Mouse (Mus musculus) kidney, embryonic 14.5 days (tissue): ENCODE measurements around the gene Cfdp1. TPM values are rescaled to one million over a fixed set of nuclear protein-coding genes. Genes with fewer than 3 reads are reported as not detected.

Experiments
- ATAC-seq: fragments of 200-750 bp; cut with Nextera tagmentation; 2 replicates; pipeline ENCODE4 v1.8.0; 2017; ENCODE audit warnings: moderate number of reproducible peaks, mild to moderate bottlenecking, moderate TSS enrichment, moderate library complexity; ENCODE audit not compliant: low FRiP score, low TSS enrichment
- H3K27ac ChIP-seq: fragments of 300-500 bp; sonication (generic); 2 replicates; pipeline ENCODE4 v1.5.1; 2014; ENCODE audit warnings: low read depth, mild to moderate bottlenecking, low read length, moderate library complexity, mixed read lengths
- H3K27me3 ChIP-seq: fragments of 300-500 bp; sonication (generic); 2 replicates; pipeline ENCODE4 v1.6.1; 2014; ENCODE audit warnings: mild to moderate bottlenecking, low read length; ENCODE audit not compliant: control insufficient read depth, insufficient read depth
- H3K36me3 ChIP-seq: fragments of 300-500 bp; sonication (generic); 2 replicates; pipeline ENCODE4 v1.6.1; 2014; ENCODE audit warnings: low read length, mixed read lengths; ENCODE audit not compliant: control insufficient read depth, insufficient read depth
- H3K4me1 ChIP-seq: fragments of 300-500 bp; sonication (generic); 2 replicates; pipeline ENCODE4 v1.6.1; 2014; ENCODE audit warnings: low read length, mixed read lengths; ENCODE audit not compliant: control insufficient read depth, insufficient read depth
- H3K4me2 ChIP-seq: fragments of 300-500 bp; sonication (generic); replicated peaks from 2 replicates; pipeline ENCODE4 v1.6.1; 2014; ENCODE audit warnings: low read depth, mild to moderate bottlenecking, low read length
- H3K4me3 ChIP-seq: fragments of 300-500 bp; sonication (generic); 2 replicates; pipeline ENCODE4 v1.5.1; 2014; ENCODE audit warnings: mild to moderate bottlenecking, low read length
- H3K9ac ChIP-seq: fragments of 300-500 bp; sonication (generic); 2 replicates; pipeline ENCODE4 v1.6.1; 2014; ENCODE audit warnings: low read depth, mild to moderate bottlenecking, low read length, moderate library complexity
- H3K9me3 ChIP-seq: fragments of 300-500 bp; sonication (generic); 2 replicates; pipeline ENCODE4 v1.6.1; 2016; ENCODE audit warnings: low read length; ENCODE audit not compliant: control insufficient read depth
- WGBS: fragments of 180-500 bp; shearing (Covaris S2); extraction: QIAGEN DNeasy Blood & Tissue Kit; methylation state at CpG from one replicate; pipeline ENCODE4 v1.1.7; 2014; 5-methylcytosine and 5-hydroxymethylcytosine counted together
- polyA plus RNA-seq: library from polyadenylated mRNA; unstranded; fragments of >200 nt; fragmentation: Nextera tagmentation; extraction: Ambion mirVana; gene quantifications from 2 replicates; pipeline ENCODE4 v1.2.1, GENCODE M21; 2014

The Cfdp1 gene
- polyA plus RNA-seq, 1 experiment from 2014 or later, result 221 TPM

GRCm38 (mm10) chr8:111818556-111818955, 35.5 kb downstream of the Cfdp1 start:
- H3K4me2 ChIP-seq, result no peak overlapping the region
- H3K4me1 ChIP-seq, result no peaks in the 10 kb centered on the region
- no peak overlapping the region for H3K27ac ChIP-seq
- no peak for ATAC-seq
- H3K36me3 ChIP-seq, result peaks cover 32% of the 10 kb centered on the region
- no peaks in the 10 kb centered on the region for H3K9me3 ChIP-seq
- H3K9ac ChIP-seq, result no peak overlapping the region
- H3K4me3 ChIP-seq, result no peak overlapping the region
- WGBS, result 94% methylated on average over 3 of the region's 3 CpGs
- no peaks in the 10 kb centered on the region for H3K27me3 ChIP-seq

DNA sequence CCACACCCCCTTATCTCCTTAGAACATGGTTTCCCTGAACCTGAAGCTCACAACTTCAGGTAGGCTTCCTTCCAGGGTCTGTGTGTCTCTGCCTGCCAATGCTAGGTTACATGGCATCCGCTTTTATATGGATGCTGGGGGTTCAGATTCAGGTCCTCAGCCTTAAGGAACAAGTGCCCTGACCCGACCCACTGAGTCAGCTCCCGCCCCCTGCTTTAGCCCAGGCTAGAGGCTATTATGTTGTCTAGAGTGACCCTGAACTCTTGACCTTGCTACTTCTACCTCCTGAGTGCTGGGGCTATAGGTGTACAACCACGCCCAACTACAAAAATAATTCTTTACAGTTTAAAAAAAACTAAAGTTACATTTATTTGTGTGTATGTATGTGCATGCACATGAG, 39.0 kb downstream of the Cfdp1 start:
- H3K27me3 ChIP-seq, result no peaks in the 10 kb centered on the region
- 95% methylated on average over 4 of the region's 4 CpGs for WGBS
- no peaks in the 10 kb centered on the region for H3K9me3 ChIP-seq
- H3K36me3 ChIP-seq, result peaks cover 18% of the 10 kb centered on the region
- H3K4me1 ChIP-seq, result no peaks in the 10 kb centered on the region
- H3K9ac ChIP-seq, result no peak overlapping the region
- ATAC-seq, result no peak
- no peak overlapping the region for H3K4me2 ChIP-seq
- H3K4me3 ChIP-seq, result no peak overlapping the region
- no peak overlapping the region for H3K27ac ChIP-seq

DNA sequence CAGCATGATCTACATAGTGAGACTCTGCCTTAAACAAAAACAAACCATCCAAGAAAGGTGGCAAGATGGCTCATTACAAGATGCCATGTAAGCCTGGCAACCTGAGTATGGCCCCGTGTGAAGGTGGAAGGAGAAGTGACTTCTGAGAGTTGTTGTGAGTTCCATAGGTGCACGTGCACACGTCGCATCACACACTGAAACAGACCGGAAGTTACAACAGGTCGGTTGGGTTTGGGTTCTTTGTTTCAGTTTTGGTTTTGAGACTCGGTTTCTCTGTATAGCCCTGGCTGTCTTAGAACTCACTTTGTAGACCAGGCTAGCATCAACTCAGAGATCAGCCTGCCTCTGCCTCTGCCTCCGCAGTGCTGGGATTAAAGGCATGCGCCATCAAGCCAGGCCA, 40.3 kb downstream of the Cfdp1 start:
- Histone ChIP-seq H3K9ac (no peak overlapping the region), H3K4me1 (no peaks in the 10 kb centered on the region), H3K4me3 (no peak overlapping the region), H3K27ac (no peak overlapping the region), H3K4me2 (no peak overlapping the region), H3K36me3 (peaks cover 13% of the 10 kb centered on the region), H3K27me3 (no peaks in the 10 kb centered on the region), H3K9me3 (no peaks in the 10 kb centered on the region)
- no peak for ATAC-seq
- 98% methylated on average over 9 of the region's 9 CpGs for WGBS

- Histone ChIP-seq H3K27ac (no peak overlapping the region), H3K27me3 (no peaks in the 10 kb centered on the region), H3K4me2 (no peak overlapping the region), H3K4me1 (no peaks in the 10 kb centered on the region), H3K9me3 (no peaks in the 10 kb centered on the region), H3K36me3 (peaks cover 13% of the 10 kb centered on the region), H3K9ac (no peak overlapping the region), H3K4me3 (no peak overlapping the region)
- WGBS, result 80% methylated on average over 1 of the region's 1 CpGs
- ATAC-seq, result no peak
These were observed 41.3 kb downstream of the Cfdp1 start for GRCm38 (mm10) chr8:111812835-111813234.

DNA sequence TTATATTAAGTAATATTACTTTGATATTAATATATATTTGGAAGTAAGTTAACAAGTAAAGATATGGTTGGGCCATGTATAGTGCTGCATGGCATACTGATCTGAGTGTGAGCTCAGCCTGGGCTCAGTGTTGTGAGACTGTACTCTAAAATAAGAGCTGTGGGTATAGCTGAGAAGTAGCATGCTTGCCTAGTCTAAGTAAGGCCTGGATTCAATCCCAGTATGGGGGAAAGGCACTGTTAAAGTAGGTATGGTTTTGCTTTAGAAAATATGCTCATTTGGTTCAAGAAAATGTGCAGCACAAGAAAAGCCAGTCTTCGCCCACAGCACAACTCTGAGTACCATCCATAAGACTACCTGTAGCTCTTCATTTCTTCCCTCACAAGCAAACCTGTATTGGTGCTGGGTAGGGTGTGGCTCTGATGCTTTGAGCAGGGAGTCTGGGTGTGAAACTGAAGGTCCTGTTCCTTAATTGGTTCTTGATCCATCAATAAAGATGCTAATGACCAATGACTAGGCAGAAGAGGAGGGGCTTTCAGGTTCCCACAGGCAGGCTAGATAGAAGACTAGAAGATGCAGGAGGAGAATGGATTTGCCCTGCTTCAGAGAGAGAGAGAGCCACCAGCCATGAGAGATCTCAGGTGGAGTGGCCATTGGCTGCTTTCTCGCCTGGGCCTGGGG, 43.3 kb downstream of the Cfdp1 start:
- H3K27me3 ChIP-seq, result no peaks in the 10 kb centered on the region
- no peak overlapping the region for H3K27ac ChIP-seq
- ATAC-seq, result no peak
- H3K4me1 ChIP-seq, result no peaks in the 10 kb centered on the region
- WGBS, result 80% methylated on average over 2 of the region's 2 CpGs
- no peak overlapping the region for H3K4me2 ChIP-seq
- no peaks in the 10 kb centered on the region for H3K9me3 ChIP-seq
- H3K36me3 ChIP-seq, result peaks cover 12% of the 10 kb centered on the region
- H3K9ac ChIP-seq, result no peak overlapping the region
- no peak overlapping the region for H3K4me3 ChIP-seq

DNA sequence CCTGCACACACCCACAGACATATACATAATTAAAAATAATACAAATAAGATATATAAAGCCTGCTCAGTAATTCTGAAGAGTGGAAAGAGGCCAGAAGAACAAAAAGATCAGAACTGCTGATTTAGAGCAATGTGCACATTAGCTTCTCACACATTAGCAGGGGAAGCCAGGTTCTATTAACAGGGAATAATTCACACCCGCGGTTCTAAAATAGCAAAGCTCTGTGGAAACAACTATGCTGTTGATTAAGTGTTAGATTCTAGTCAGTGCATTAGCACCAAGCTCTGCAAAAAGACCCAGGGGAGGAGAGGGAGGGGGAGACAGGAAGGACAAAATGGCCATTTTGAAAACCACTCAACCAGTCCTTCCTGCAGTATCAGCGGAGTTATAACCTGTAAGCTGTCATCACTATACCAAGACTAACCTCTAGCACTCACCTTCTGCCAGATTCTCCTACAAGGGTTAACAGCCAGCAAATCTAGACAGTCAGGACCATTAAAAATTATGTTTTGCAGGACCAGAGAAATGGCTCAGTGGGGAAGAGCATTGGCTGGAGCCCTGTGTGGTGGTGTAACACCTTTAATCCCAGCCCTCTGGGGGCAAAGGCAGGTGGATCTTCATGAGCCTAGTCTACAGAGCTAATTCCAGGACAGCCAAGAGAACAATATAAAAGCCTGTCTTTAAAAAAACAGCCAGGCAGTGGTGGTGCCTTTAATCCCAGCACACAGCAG, 45.0 kb downstream of the Cfdp1 start:
- H3K4me1 ChIP-seq, result no peaks in the 10 kb centered on the region
- no peak for ATAC-seq
- H3K27me3 ChIP-seq, result no peaks in the 10 kb centered on the region
- H3K36me3 ChIP-seq, result peaks cover 6% of the 10 kb centered on the region; the same call in 1 of the 2 replicates
- H3K4me3 ChIP-seq, result no peak overlapping the region
- WGBS, result 81% methylated on average over 3 of the region's 3 CpGs
- no peak overlapping the region for H3K4me2 ChIP-seq
- H3K9me3 ChIP-seq, result no peaks in the 10 kb centered on the region
- H3K27ac ChIP-seq, result no peak overlapping the region
- H3K9ac ChIP-seq, result no peak overlapping the region

GRCm38 (mm10) chr8:111808006-111808405, 46.1 kb downstream of the Cfdp1 start:
- H3K4me1 ChIP-seq, result no peaks in the 10 kb centered on the region; the same call in 1 of the 2 replicates
- WGBS, result 95% methylated on average over 3 of the region's 3 CpGs
- H3K9ac ChIP-seq, result no peak overlapping the region
- H3K4me2 ChIP-seq, result no peak overlapping the region
- no peak overlapping the region for H3K4me3 ChIP-seq
- no peak overlapping the region for H3K27ac ChIP-seq
- no peaks in the 10 kb centered on the region; the same call in 1 of the 2 replicates for H3K36me3 ChIP-seq
- H3K27me3 ChIP-seq, result no peaks in the 10 kb centered on the region
- no peaks in the 10 kb centered on the region for H3K9me3 ChIP-seq
- no peak for ATAC-seq

- no peaks in the 10 kb centered on the region for H3K27me3 ChIP-seq
- no peak overlapping the region for H3K4me2 ChIP-seq
- no peaks in the 10 kb centered on the region for H3K9me3 ChIP-seq
- no peak overlapping the region for H3K4me3 ChIP-seq
- no peak overlapping the region for H3K9ac ChIP-seq
- ATAC-seq, result no peak
- no peaks in the 10 kb centered on the region; the same call in 1 of the 2 replicates for H3K36me3 ChIP-seq
- peaks cover 13% of the 10 kb centered on the region; the same call in 1 of the 2 replicates for H3K4me1 ChIP-seq
- no peak overlapping the region for H3K27ac ChIP-seq
- 70% methylated on average over 8 of the region's 8 CpGs for WGBS
These were observed 50.7 kb downstream of the Cfdp1 start for GRCm38 (mm10) chr8:111803362-111803761.

DNA sequence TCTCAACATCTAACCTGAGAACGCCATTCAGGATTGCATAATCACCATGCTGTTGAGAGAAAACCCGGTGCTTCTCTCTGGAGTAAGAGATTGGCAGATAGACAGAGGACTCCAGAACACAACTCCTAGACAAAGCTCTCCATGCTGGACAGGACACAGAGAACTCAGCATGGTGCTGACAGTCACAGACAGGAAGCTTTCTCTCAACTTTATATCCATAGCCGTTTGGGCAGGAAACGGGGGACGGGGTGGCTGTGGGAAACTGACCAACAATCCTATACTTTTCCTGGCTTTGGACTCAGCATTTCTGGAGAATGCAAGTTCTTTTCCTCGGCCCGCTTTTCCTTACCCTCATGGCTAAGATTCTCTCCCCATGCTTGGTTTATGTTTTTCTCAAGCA, 51.8 kb downstream of the Cfdp1 start:
- H3K4me2 ChIP-seq, result no peak overlapping the region
- peaks cover 13% of the 10 kb centered on the region; the same call in 1 of the 2 replicates for H3K4me1 ChIP-seq
- no peak overlapping the region for H3K9ac ChIP-seq
- H3K9me3 ChIP-seq, result no peaks in the 10 kb centered on the region
- no peak for ATAC-seq
- no peak overlapping the region for H3K4me3 ChIP-seq
- WGBS, result 75% methylated on average over 7 of the region's 7 CpGs
- no peaks in the 10 kb centered on the region; the same call in 1 of the 2 replicates for H3K36me3 ChIP-seq
- no peaks in the 10 kb centered on the region for H3K27me3 ChIP-seq
- peak overlapping the region; percentile 83 for H3K27ac ChIP-seq
